Mouse (Mus musculus) embryonic facial prominence, embryonic 12.5 days (tissue): ENCODE results near the gene Snapc3. TPM values are rescaled to one million over a fixed set of nuclear protein-coding genes. Genes with fewer than 3 reads are reported as not detected.
"Not testable (repeated sequence)": the region's sequence is repeated elsewhere in the genome, so short reads cannot be mapped to it uniquely, and the experiment has no call there.

Experiments
- ATAC-seq: fragments of 200-750 bp; cut with Nextera tagmentation; 2 replicates; pipeline ENCODE4 v1.8.0; 2017; ENCODE audit not compliant: insufficient number of reproducible peaks, insufficient read depth, low FRiP score, low TSS enrichment
- H3K27ac ChIP-seq: fragments of 300-500 bp; sonication (generic); 2 replicates; pipeline ENCODE4 v1.5.1; 2016; ENCODE audit warnings: mild to moderate bottlenecking
- H3K27me3 ChIP-seq: fragments of 300-500 bp; sonication (generic); 2 replicates; pipeline ENCODE4 v1.6.1; 2016; ENCODE audit warnings: mild to moderate bottlenecking, moderate library complexity
- H3K36me3 ChIP-seq: fragments of 300-500 bp; sonication (generic); 2 replicates; pipeline ENCODE4 v1.6.1; 2016; ENCODE audit warnings: mild to moderate bottlenecking
- H3K4me1 ChIP-seq: fragments of 300-500 bp; sonication (generic); 2 replicates; pipeline ENCODE4 v1.6.1; 2016
- H3K4me2 ChIP-seq: fragments of 300-500 bp; sonication (generic); replicated peaks from 2 replicates; pipeline ENCODE4 v1.6.1; 2016; ENCODE audit warnings: mild to moderate bottlenecking, moderate library complexity
- H3K4me3 ChIP-seq: fragments of 300-500 bp; sonication (generic); 2 replicates; pipeline ENCODE4 v1.5.1; 2016; ENCODE audit warnings: mild to moderate bottlenecking
- H3K9ac ChIP-seq: fragments of 300-500 bp; sonication (generic); 2 replicates; pipeline ENCODE4 v1.6.1; 2016; ENCODE audit warnings: mild to moderate bottlenecking, moderate library complexity
- H3K9me3 ChIP-seq: fragments of 300-500 bp; sonication (generic); 2 replicates; pipeline ENCODE4 v1.6.1; 2016; ENCODE audit warnings: mild to moderate bottlenecking, moderate library complexity
- WGBS: fragments of 180-500 bp; shearing (Covaris S2); methylation state at CpG from one replicate; pipeline ENCODE4 v1.1.7; 2016; 5-methylcytosine and 5-hydroxymethylcytosine counted together
- polyA plus RNA-seq: library from polyadenylated mRNA; unstranded; fragments of >200 nt; fragmentation: Nextera tagmentation; extraction: Ambion mirVana; gene quantifications from 2 replicates; pipeline ENCODE4 v1.2.1, GENCODE M21; 2016

The Snapc3 gene
- polyA plus RNA-seq, 1 experiment from 2014 or later, result 57.5 TPM

DNA sequence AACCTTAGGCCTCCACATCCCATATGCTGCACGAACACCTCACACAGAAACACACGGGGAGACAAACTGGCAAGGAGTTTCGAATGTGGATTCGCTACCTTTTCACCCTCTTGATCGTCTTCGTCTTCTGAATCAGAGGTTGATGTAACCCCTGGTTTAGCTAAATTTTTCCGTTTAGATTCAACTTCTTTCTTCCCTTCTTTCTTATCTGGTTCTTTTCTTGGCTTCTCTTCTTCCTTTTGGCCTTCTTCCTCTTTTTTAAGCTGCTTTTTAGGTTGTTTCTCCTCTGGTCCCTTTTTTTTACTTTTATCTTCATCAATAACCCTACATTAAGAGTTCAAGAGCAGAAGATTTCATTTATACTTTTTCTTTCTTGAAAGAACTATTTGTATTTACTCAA is 47.3 kb downstream of the Snapc3 start:
- no peaks in the 10 kb centered on the region for H3K9me3 ChIP-seq
- H3K4me3 ChIP-seq, result no peak overlapping the region
- no peak overlapping the region for H3K4me2 ChIP-seq
- WGBS, result 89% methylated on average over 7 of the region's 7 CpGs
- no peak overlapping the region for H3K9ac ChIP-seq
- H3K27ac ChIP-seq, result no peak overlapping the region
- no peaks in the 10 kb centered on the region for H3K27me3 ChIP-seq
- peaks cover 70% of the 10 kb centered on the region for H3K36me3 ChIP-seq
- no peaks in the 10 kb centered on the region for H3K4me1 ChIP-seq
- ATAC-seq, result no peak

DNA sequence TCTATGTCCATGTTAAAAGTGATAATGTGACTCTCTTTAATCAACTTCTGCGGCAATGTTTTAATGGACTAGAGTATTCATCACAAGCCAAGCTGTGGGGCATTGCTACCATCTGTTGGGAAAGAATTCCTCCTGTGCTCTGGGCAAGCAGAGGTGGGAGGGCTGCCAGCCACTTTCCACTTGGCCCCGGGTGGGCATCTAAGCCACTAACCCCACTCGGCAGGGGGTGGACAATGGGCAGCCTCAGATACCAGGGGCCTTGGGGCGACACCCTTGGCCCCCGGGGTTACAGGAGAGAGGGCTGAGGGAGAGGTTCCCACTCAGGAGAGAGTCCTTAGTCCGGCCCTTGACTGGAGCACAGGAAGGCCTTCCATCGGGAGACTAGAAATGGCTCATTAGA is 50.1 kb downstream of the Snapc3 start:
- ATAC-seq, result no peak
- Histone ChIP-seq H3K4me1 (no peaks in the 10 kb centered on the region), H3K27ac (no peak overlapping the region), H3K36me3 (peaks cover 83% of the 10 kb centered on the region), H3K4me3 (no peak overlapping the region), H3K27me3 (no peaks in the 10 kb centered on the region), H3K4me2 (no peak overlapping the region), H3K9me3 (no peaks in the 10 kb centered on the region), H3K9ac (no peak overlapping the region)
- 84% methylated on average over 7 of the region's 7 CpGs for WGBS

GRCm38 (mm10) chr4:83468208-83468607 is 50.7 kb downstream of the Snapc3 start:
- Histone ChIP-seq H3K4me1 (no peaks in the 10 kb centered on the region), H3K27me3 (no peaks in the 10 kb centered on the region), H3K27ac (no peak overlapping the region), H3K36me3 (peaks cover 80% of the 10 kb centered on the region), H3K9me3 (no peaks in the 10 kb centered on the region), H3K4me2 (no peak overlapping the region), H3K9ac (no peak overlapping the region), H3K4me3 (no peak overlapping the region)
- 80% methylated on average over 3 of the region's 3 CpGs for WGBS
- no peak for ATAC-seq

- H3K4me2 ChIP-seq, result peak overlapping the region; percentile 54
- H3K27me3 ChIP-seq, result no peaks in the 10 kb centered on the region
- no peak overlapping the region for H3K27ac ChIP-seq
- H3K9me3 ChIP-seq, result no peaks in the 10 kb centered on the region
- peaks cover 19% of the 10 kb centered on the region for H3K36me3 ChIP-seq
- ATAC-seq, result no peak
- 20% methylated on average over 12 of the region's 12 CpGs for WGBS
- peak overlapping the region; percentile 95 for H3K4me3 ChIP-seq
- H3K4me1 ChIP-seq, result peaks cover 15% of the 10 kb centered on the region; the same call in 1 of the 2 replicates
- H3K9ac ChIP-seq, result peak overlapping the region; percentile 95
Observed at GRCm38 (mm10) chr4:83485250-83485649, 67.7 kb downstream of the Snapc3 start.

DNA sequence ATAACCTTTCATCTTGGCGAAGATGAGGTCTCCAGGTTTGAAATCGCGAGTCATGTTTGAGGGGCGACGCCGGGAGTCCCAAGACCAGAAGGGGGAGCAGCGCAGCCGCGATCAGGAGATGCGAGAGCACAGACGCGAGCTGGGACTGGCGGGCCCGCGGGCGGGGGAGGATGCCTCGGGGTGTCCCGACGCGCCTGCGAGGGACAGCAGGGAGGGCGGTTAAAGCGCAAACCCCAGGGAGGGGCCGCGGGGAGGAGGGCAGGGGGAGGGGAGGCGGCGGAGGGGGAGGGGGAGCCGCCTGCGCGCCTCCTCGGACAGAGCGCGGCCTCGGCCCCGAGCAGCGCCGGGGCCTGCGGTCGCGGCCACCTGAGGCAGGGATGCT is 68.2 kb downstream of the Snapc3 start:
- Histone ChIP-seq H3K9ac (peak overlapping the region; percentile 95), H3K27me3 (no peaks in the 10 kb centered on the region), H3K36me3 (peaks cover 19% of the 10 kb centered on the region), H3K9me3 (no peaks in the 10 kb centered on the region), H3K4me1 (peaks cover 15% of the 10 kb centered on the region; the same call in 1 of the 2 replicates), H3K4me2 (peak overlapping the region; percentile 54), H3K27ac (peak overlapping the region; percentile 98), H3K4me3 (peak overlapping the region; percentile 95)
- peak; percentile 60 for ATAC-seq
- WGBS, result 1% methylated on average over 17 of the region's 40 CpGs

DNA sequence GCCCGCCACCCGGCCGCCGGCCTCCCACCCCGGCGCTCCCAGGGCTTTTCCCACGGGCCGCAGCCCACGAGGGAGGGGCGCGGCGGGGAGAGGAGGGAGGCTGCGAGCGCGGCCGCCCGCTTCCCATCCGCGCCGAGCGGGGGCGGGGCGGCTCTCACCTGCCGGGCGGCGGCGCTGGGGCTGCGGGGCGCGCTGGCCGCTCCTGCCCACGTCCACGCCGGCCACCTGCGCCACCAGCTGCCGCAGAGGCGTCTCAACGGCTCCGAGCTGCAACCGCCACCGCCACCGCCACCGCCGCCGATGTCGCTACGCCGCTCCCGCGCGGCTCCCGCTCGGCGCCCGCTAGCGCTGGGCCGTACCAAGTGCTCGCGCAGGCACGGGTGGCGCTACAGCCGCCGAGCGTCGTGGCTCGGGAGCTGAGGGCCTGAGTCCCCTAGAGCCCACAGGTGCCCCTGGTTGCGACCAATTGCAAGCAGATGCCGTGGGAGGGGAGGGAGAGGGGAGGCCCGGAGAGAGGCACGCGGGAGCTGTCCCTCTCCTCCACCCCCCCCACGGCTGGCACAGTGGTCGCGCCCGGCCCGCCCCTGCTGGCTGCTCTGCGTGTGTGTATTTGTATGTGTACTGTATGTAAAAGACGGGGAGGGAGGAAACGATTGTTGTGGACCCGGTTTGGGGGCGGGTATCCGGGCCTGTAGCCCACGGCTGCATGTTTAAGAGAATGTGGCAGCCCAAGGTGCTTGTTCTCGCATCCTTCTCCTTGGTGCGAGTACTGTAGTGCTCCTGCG is 68.8 kb downstream of the Snapc3 start, which contains the start of gene Psip1:
Gene Psip1 (minus strand): TSS at position 343 of the 785 bp plus-strand sequence.
- Histone ChIP-seq H3K4me1 (peaks cover 15% of the 10 kb centered on the region; the same call in 1 of the 2 replicates), H3K27me3 (no peaks in the 10 kb centered on the region), H3K27ac (peak within 1 kb of the TSS; percentile 98), H3K9me3 (no peaks in the 10 kb centered on the region), H3K4me2 (peak within 1 kb of the TSS; percentile 54), H3K36me3 (peaks cover 15% of the 10 kb centered on the region), H3K9ac (peak within 1 kb of the TSS; percentile 95), H3K4me3 (peak within 1 kb of the TSS; percentile 95)
- WGBS, result under 1% methylated on average over 50 of the region's 86 CpGs
- ATAC-seq, result peak; percentile 92

GRCm38 (mm10) chr4:83489121-83489520 is 71.6 kb downstream of the Snapc3 start:
- Histone ChIP-seq H3K4me3 (no peak overlapping the region), H3K4me1 (peaks cover 11% of the 10 kb centered on the region; the same call in 1 of the 2 replicates), H3K27me3 (no peaks in the 10 kb centered on the region), H3K36me3 (no peaks in the 10 kb centered on the region), H3K9me3 (no peaks in the 10 kb centered on the region), H3K4me2 (no peak overlapping the region), H3K27ac (peak overlapping the region; percentile 81), H3K9ac (no peak overlapping the region)
- 13% methylated on average over 5 of the region's 5 CpGs for WGBS
- no peak for ATAC-seq

DNA sequence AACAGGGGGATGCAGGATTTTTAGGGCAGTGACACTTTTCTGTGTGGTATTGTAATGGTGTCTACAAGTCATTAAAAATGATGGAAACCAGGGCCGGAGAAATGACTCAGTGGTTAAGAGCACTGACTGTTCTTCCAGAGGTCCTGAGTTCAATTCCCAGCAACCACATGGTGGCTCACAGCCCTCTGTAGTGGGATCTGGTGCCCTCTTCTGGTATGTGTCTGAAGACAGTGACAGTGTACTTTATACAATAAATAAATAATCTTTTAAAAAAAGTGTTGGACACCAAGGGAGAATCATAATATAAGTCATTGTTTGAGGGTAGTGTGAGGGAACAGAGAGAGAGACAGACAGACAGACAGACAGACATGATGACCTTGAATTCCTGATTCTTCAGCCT is 75.6 kb downstream of the Snapc3 start:
- H3K4me3 ChIP-seq, result no peak overlapping the region
- no peak overlapping the region for H3K4me2 ChIP-seq
- 88% methylated on average over 1 of the region's 1 CpGs for WGBS
- no peaks in the 10 kb centered on the region for H3K9me3 ChIP-seq
- H3K4me1 ChIP-seq, result 0 out of 2 replicates have a peak, but pooled peaks cover 5% of the 10 kb centered on the region
- H3K9ac ChIP-seq, result no peak overlapping the region
- no peaks in the 10 kb centered on the region for H3K27me3 ChIP-seq
- ATAC-seq, result no peak
- H3K27ac ChIP-seq, result no peak overlapping the region
- no peaks in the 10 kb centered on the region for H3K36me3 ChIP-seq

DNA sequence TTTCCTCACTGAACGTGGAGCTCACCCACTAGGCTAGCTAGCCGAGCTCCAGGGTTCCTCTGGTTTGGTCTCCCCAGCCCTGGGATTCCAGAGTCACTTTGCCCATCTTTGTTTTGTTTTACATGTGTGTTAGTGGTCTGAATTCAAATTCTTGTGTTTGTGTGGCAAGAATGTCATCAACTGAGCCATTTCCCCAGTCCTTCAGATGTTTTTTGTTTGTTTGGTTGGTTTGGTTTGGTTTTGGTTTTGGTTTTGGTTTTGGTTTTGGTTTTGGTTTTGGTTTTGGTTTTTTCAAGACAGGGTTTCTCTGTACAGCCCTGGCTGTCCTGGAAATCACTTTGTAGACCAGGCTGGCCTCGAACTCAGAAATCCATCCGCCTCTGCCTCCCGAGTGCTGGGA is 79.5 kb downstream of the Snapc3 start:
- not testable (repeated sequence) for ATAC-seq, H3K9ac ChIP-seq, H3K9me3 ChIP-seq, H3K36me3 ChIP-seq, H3K4me3 ChIP-seq, H3K4me1 ChIP-seq, H3K27ac ChIP-seq, H3K27me3 ChIP-seq, H3K4me2 ChIP-seq
- WGBS, result 91% methylated on average over 5 of the region's 5 CpGs

- no peaks in the 10 kb centered on the region for H3K4me1 ChIP-seq
- WGBS, result 4% methylated on average over 22 of the region's 22 CpGs
- H3K4me3 ChIP-seq, result peak overlapping the region; percentile 30
- H3K9me3 ChIP-seq, result no peaks in the 10 kb centered on the region
- H3K27ac ChIP-seq, result peak overlapping the region; percentile 69
- H3K27me3 ChIP-seq, result no peaks in the 10 kb centered on the region
- 0 out of 2 replicates have a peak overlapping the region, but pooled peaks have one; percentile 8 for H3K9ac ChIP-seq
- no peaks in the 10 kb centered on the region for H3K36me3 ChIP-seq
- H3K4me2 ChIP-seq, result peak overlapping the region; percentile 52
- peak; percentile 77 for ATAC-seq
Observed at GRCm38 (mm10) chr4:83500154-83501036, 82.9 kb downstream of the Snapc3 start.

DNA sequence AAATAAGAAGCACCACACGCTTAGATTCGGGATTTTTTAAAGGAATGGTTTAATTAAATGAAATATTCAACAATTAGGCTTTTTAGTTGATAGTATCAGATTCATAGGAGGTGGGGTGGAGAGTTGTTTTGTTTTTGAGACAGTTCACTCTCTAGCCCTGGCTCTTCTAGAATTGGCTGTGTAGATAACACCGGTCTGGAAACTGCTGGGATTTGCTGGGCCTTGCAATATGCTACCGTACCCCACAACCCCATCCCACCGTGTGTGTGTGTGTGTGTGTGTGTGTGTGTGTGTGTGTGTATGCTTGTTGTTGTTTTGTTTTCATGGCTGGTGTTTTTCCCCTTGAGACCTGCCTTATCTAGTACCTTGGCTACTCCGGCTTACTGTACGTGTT is 83.5 kb downstream of the Snapc3 start:
- Histone ChIP-seq H3K27me3 (no peaks in the 10 kb centered on the region), H3K9me3 (no peaks in the 10 kb centered on the region), H3K4me2 (peak overlapping the region; percentile 52), H3K4me3 (peak overlapping the region; percentile 30), H3K9ac (0 out of 2 replicates have a peak overlapping the region, but pooled peaks have one; percentile 8), H3K36me3 (no peaks in the 10 kb centered on the region), H3K27ac (peak overlapping the region; percentile 55; the same call in 1 of the 2 replicates), H3K4me1 (no peaks in the 10 kb centered on the region)
- WGBS, result 37% methylated on average over 7 of the region's 7 CpGs
- ATAC-seq, result peak; percentile 52; the same call in 1 of the 2 replicates
